Mouse (Mus musculus): Measurements from ENCODE around the gene Dab2ip. TPM values are rescaled to one million over a fixed set of nuclear protein-coding genes. Genes with fewer than 3 reads are reported as not detected.

Dab2ip gene
- total and polyA plus RNA-seq, 2 experiments: 4.1 to 8.4 TPM

GRCm38 (mm10) chr2:35769398-35769797, 211.3 kb downstream of the Dab2ip start:
- Histone ChIP-seq H3K27me3 (ENCODE audit: control insufficient read depth, insufficient read depth, low read length) (no peaks in the 10 kb centered on the region), H3K79me2 (ENCODE audit: control insufficient read depth, insufficient read depth, low read length) (no peaks in the 10 kb centered on the region), H3K9ac (ENCODE audit: low read depth, low read length) (no peak overlapping the region), H3K27ac (replicated peaks; ENCODE audit: insufficient read depth, low read depth, low read length) (no peak overlapping the region), H3K4me3 (ENCODE audit: insufficient read depth, low read depth, low read length) (no peak overlapping the region), H3K4me1 (ENCODE audit: control insufficient read depth, insufficient read depth, low read length) (no peaks in the 10 kb centered on the region), H3K36me3 (ENCODE audit: control insufficient read depth, insufficient read depth, low read length) (no peaks in the 10 kb centered on the region)
- DNase-seq (ENCODE audit: extremely low read depth, low read depth, low spot score): no peak
- no peak for TF ChIP-seq CTCF (IDR thresholded peaks at IDR 0.05; ENCODE audit: low read depth, low read length)
- no peak for TF ChIP-seq POLR2A (IDR thresholded peaks at IDR 0.05; ENCODE audit: extremely low read depth, insufficient read depth, low read length)
- WGBS: 95% methylated on average over 12 of the region's 12 CpGs

GRCm38 (mm10) chr2:35770541-35770940, 212.5 kb downstream of the Dab2ip start:
- DNase-seq (ENCODE audit: extremely low read depth, low read depth, low spot score): no peak
- Histone ChIP-seq H3K4me1 (ENCODE audit: control insufficient read depth, insufficient read depth, low read length) (no peaks in the 10 kb centered on the region), H3K27ac (replicated peaks; ENCODE audit: insufficient read depth, low read depth, low read length) (no peak overlapping the region), H3K4me3 (ENCODE audit: insufficient read depth, low read depth, low read length) (no peak overlapping the region), H3K9ac (ENCODE audit: low read depth, low read length) (no peak overlapping the region), H3K79me2 (ENCODE audit: control insufficient read depth, insufficient read depth, low read length) (no peaks in the 10 kb centered on the region), H3K27me3 (ENCODE audit: control insufficient read depth, insufficient read depth, low read length) (no peaks in the 10 kb centered on the region), H3K36me3 (ENCODE audit: control insufficient read depth, insufficient read depth, low read length) (no peaks in the 10 kb centered on the region)
- TF ChIP-seq CTCF (IDR thresholded peaks at IDR 0.05; ENCODE audit: low read depth, low read length): no peak
- TF ChIP-seq POLR2A (IDR thresholded peaks at IDR 0.05; ENCODE audit: extremely low read depth, insufficient read depth, low read length): no peak
- 76% methylated on average over 2 of the region's 2 CpGs for WGBS

GRCm38 (mm10) chr2:35775651-35776055, 217.6 kb downstream of the Dab2ip start:
- Histone ChIP-seq H3K27ac (replicated peaks; ENCODE audit: insufficient read depth, low read depth, low read length) (no peak overlapping the region), H3K36me3 (ENCODE audit: control insufficient read depth, insufficient read depth, low read length) (no peaks in the 10 kb centered on the region), H3K4me1 (ENCODE audit: control insufficient read depth, insufficient read depth, low read length) (no peaks in the 10 kb centered on the region), H3K4me3 (ENCODE audit: insufficient read depth, low read depth, low read length) (no peak overlapping the region), H3K27me3 (ENCODE audit: control insufficient read depth, insufficient read depth, low read length) (no peaks in the 10 kb centered on the region), H3K9ac (ENCODE audit: low read depth, low read length) (no peak overlapping the region), H3K79me2 (ENCODE audit: control insufficient read depth, insufficient read depth, low read length) (no peaks in the 10 kb centered on the region)
- no peak for TF ChIP-seq POLR2A (IDR thresholded peaks at IDR 0.05; ENCODE audit: extremely low read depth, insufficient read depth, low read length)
- 58% methylated on average over 5 of the region's 5 CpGs for WGBS
- DNase-seq (ENCODE audit: extremely low read depth, low read depth, low spot score): no peak

GRCm38 (mm10) chr2:35776935-35777334, 218.9 kb downstream of the Dab2ip start:
- Histone ChIP-seq H3K27ac (replicated peaks; ENCODE audit: insufficient read depth, low read depth, low read length) (no peak overlapping the region), H3K27me3 (ENCODE audit: control insufficient read depth, insufficient read depth, low read length) (no peaks in the 10 kb centered on the region), H3K36me3 (ENCODE audit: control insufficient read depth, insufficient read depth, low read length) (no peaks in the 10 kb centered on the region), H3K4me3 (ENCODE audit: insufficient read depth, low read depth, low read length) (no peak overlapping the region), H3K9ac (ENCODE audit: low read depth, low read length) (no peak overlapping the region), H3K4me1 (ENCODE audit: control insufficient read depth, insufficient read depth, low read length) (no peaks in the 10 kb centered on the region), H3K79me2 (ENCODE audit: control insufficient read depth, insufficient read depth, low read length) (no peaks in the 10 kb centered on the region)
- TF ChIP-seq CTCF (IDR thresholded peaks at IDR 0.05; ENCODE audit: low read depth, low read length): no peak
- WGBS: 85% methylated on average over 9 of the region's 9 CpGs
- no peak for DNase-seq (ENCODE audit: extremely low read depth, low read depth, low spot score)

- TF ChIP-seq CTCF (IDR thresholded peaks at IDR 0.05; ENCODE audit: low read depth, low read length): no peak
- no peak for TF ChIP-seq POLR2A (IDR thresholded peaks at IDR 0.05; ENCODE audit: extremely low read depth, insufficient read depth, low read length)
- H3K27me3 ChIP-seq (ENCODE audit: control insufficient read depth, insufficient read depth, low read length): no peaks in the 10 kb centered on the region
- H3K79me2 ChIP-seq (ENCODE audit: control insufficient read depth, insufficient read depth, low read length): no peaks in the 10 kb centered on the region
- WGBS: 93% methylated on average over 5 of the region's 5 CpGs
- H3K4me1 ChIP-seq (ENCODE audit: control insufficient read depth, insufficient read depth, low read length): no peaks in the 10 kb centered on the region
- no peak overlapping the region for H3K4me3 ChIP-seq (ENCODE audit: insufficient read depth, low read depth, low read length)
- H3K9ac ChIP-seq (ENCODE audit: low read depth, low read length): no peak overlapping the region
- DNase-seq (ENCODE audit: extremely low read depth, low read depth, low spot score): no peak
- no peak overlapping the region for H3K27ac ChIP-seq (replicated peaks; ENCODE audit: insufficient read depth, low read depth, low read length)
- H3K36me3 ChIP-seq (ENCODE audit: control insufficient read depth, insufficient read depth, low read length): no peaks in the 10 kb centered on the region
These were observed 221.2 kb downstream of the Dab2ip start for GRCm38 (mm10) chr2:35779266-35779665.

Other genes with a start within 250 kb of the Dab2ip start
- 42.4 and 46.7 TPM in 2 replicates for gene Stom, start 221.3 kb upstream of the Dab2ip start, total RNA-seq (2014; rRNA removed)
- 34.2 and 40.3 TPM in 2 replicates for gene Stom, start 221.3 kb upstream of the Dab2ip start, polyA plus RNA-seq (2012; rRNA removed)
- not detected in 2 replicates for gene 4930568D16Rik, start 190.5 kb upstream of the Dab2ip start, total RNA-seq (2014; rRNA removed)
- not detected in 2 replicates for gene 4930568D16Rik, start 190.5 kb upstream of the Dab2ip start, polyA plus RNA-seq (2012; rRNA removed)
- not detected in 2 replicates for gene 4930402F06Rik, start 161.1 kb upstream of the Dab2ip start, total RNA-seq (2014; rRNA removed)
- not detected in 2 replicates for gene 4930402F06Rik, start 161.1 kb upstream of the Dab2ip start, polyA plus RNA-seq (2012; rRNA removed)
- 3.5 and 3.8 TPM in 2 replicates for gene Ggta1, start 95.0 kb upstream of the Dab2ip start, total RNA-seq (2014; rRNA removed)
- 0.70 and 1.3 TPM in 2 replicates for gene Ggta1, start 95.0 kb upstream of the Dab2ip start, polyA plus RNA-seq (2012; rRNA removed)

Measured in liver, adult 2 months (tissue).